Comparison of ENCODE assay signal across 20 mouse cellular contexts in genomic region chr10:106006861-106007260, GRCm38 (mm10).
A peak's percentile ranks its signal among the peaks of the same experiment; 100 is the strongest.
DNase-seq lines count a peak whose midpoint lies in the region; TF ChIP-seq lines count a peak whose summit lies in the region.
"Had no signal": no experiment of that assay in that cellular context is flagged by ENCODE, and none has a peak within 500 bp of the region (broad histone marks: within the 10 kb centered on the region; RNA-seq: fewer than 3 reads in every experiment).

No protein-coding gene starts in this region.

- H3K4me3 ChIP-seq in gastrocnemius, adult 2 months = no peak overlapping the region
- peak overlapping the region; percentile 69 for H3K4me3 ChIP-seq in E14TG2a.4 (replicated peaks; ENCODE audit: low read length)
- H3K4me3 ChIP-seq: forebrain, embryonic 10.5 days; heart, embryonic 13.5 days; kidney, embryonic 15.5 days; limb, embryonic 15.5 days; liver, embryonic 15.5 days; lung, embryonic 15.5 days; megakaryocyte, embryonic 14.5 days had no signal

- peak; percentile 16 for DNase-seq in gastrocnemius, adult 2 months
- no peak for DNase-seq in gastrocnemius, postnatal 25 days
- peak; percentile 2 for DNase-seq in 3T3-L1 (ENCODE audit: low read depth, low spot score)
- peak; percentile 17 to 22 for DNase-seq in cerebellum, postnatal 36 days
- DNase-seq in adrenal gland, postnatal 10 days = no peak
- no peak for DNase-seq in spleen, postnatal 36 days (ENCODE audit: low spot score in 2 of 2)
- DNase-seq: gastrocnemius, postnatal 14 days; heart, adult 18-20 months; heart, postnatal 14 days; kidney, postnatal 4 days; lung, postnatal 36 days; thymus, postnatal 25 days had no signal

- peaks cover 30% of the 10 kb centered on the region for H3K9me3 ChIP-seq in E14TG2a.4 (ENCODE audit: low read length)
- H3K9me3 ChIP-seq: forebrain, embryonic 10.5 days; heart, embryonic 13.5 days; kidney, embryonic 15.5 days; limb, embryonic 15.5 days; liver, embryonic 15.5 days; lung, embryonic 15.5 days had no signal

- H3K27ac ChIP-seq in gastrocnemius, adult 2 months = no peak overlapping the region
- H3K27ac ChIP-seq: forebrain, embryonic 10.5 days; heart, embryonic 13.5 days; kidney, embryonic 15.5 days; limb, embryonic 15.5 days; liver, embryonic 15.5 days; lung, embryonic 15.5 days had no signal

- intact Hi-C loops in gastrocnemius, adult 2 months (cut with DNase I) = no loop called here

- TF ChIP-seq CTCF in gastrocnemius, adult 2 months (IDR thresholded peaks at IDR 0.05) = no peak
- TF ChIP-seq CTCF in E14TG2a.4 (conservative IDR thresholded peaks at IDR 0.05; ENCODE audit: low read length) = no peak

- no peaks in the 10 kb centered on the region for H3K27me3 ChIP-seq in E14TG2a.4 (ENCODE audit: insufficient read depth, low read length)
- H3K27me3 ChIP-seq: heart, embryonic 13.5 days; kidney, embryonic 15.5 days; limb, embryonic 15.5 days; liver, embryonic 15.5 days; lung, embryonic 15.5 days; megakaryocyte, embryonic 14.5 days had no signal

- H3K36me3 ChIP-seq in E14TG2a.4 (ENCODE audit: insufficient read depth, low read length) = peaks cover 5% of the 10 kb centered on the region
- H3K36me3 ChIP-seq: forebrain, embryonic 10.5 days; heart, embryonic 13.5 days; kidney, embryonic 15.5 days; limb, embryonic 15.5 days; liver, embryonic 15.5 days; lung, embryonic 15.5 days had no signal

- H3K4me1 ChIP-seq in E14TG2a.4 (replicated peaks; ENCODE audit: low read depth, low read length) = peaks cover 16% of the 10 kb centered on the region
- H3K4me1 ChIP-seq: forebrain, embryonic 10.5 days; heart, embryonic 13.5 days; kidney, embryonic 15.5 days; limb, embryonic 15.5 days; liver, embryonic 15.5 days; lung, embryonic 15.5 days; megakaryocyte, embryonic 14.5 days had no signal

Comparison
In these comparisons a context has a peak if more than half of its experiments do, and no peak if none do; other contexts are left out.
1. DNase-seq: peak in gastrocnemius, adult 2 months (single experiment), 3T3-L1 (single experiment) and cerebellum, postnatal 36 days (2 of 2); none in gastrocnemius, postnatal 25 days (single experiment), adrenal gland, postnatal 10 days (single experiment) and spleen, postnatal 36 days (0 of 2).